Mouse (Mus musculus): ENCODE results near the gene Psmb1. TPM values are rescaled to one million over a fixed set of nuclear protein-coding genes. Genes with fewer than 3 reads are reported as not detected.

The Psmb1 gene
- total and polyA plus RNA-seq, 3 experiments: 200 to 445 (median 222) TPM

GRCm38 (mm10) chr17:15445421-15445820 is 54.1 kb downstream of the Psmb1 start:
- H3K9me3 ChIP-seq (replicated peaks; ENCODE audit: insufficient read depth, low read length): no peaks in the 10 kb centered on the region
- H3K4me1 ChIP-seq (ENCODE audit: control insufficient read depth in 1 of 2, insufficient read depth in 2 of 2, low read length in 2 of 2): no peaks in the 10 kb centered on the region
- no peaks in the 10 kb centered on the region for H3K36me3 ChIP-seq (ENCODE audit: control insufficient read depth in 1 of 2, insufficient read depth in 2 of 2, low read length in 2 of 2)
- no peak for DNase-seq (ENCODE audit: low read depth, low spot score)
- H3K9ac ChIP-seq (ENCODE audit: control insufficient read depth, low read depth, low read length, poor library complexity, severe bottlenecking): no peak overlapping the region
- TF ChIP-seq SIN3A (IDR thresholded peaks at IDR 0.05; ENCODE audit: low read length) (no peak), CHD1 (IDR thresholded peaks at IDR 0.05; ENCODE audit: low read depth, low read length) (no peak), CHD2 (IDR thresholded peaks at IDR 0.05; ENCODE audit: low read length) (no peak), USF2 (IDR thresholded peaks at IDR 0.05; ENCODE audit: borderline replicate concordance in 1 of 2, insufficient read depth in 1 of 2, low read depth in 1 of 2, low read length in 2 of 2) (no peak), ELF1 (IDR thresholded peaks at IDR 0.05; ENCODE audit: low read depth, low read length) (no peak), JUND (IDR thresholded peaks at IDR 0.05; ENCODE audit: low read depth, low read length) (no peak), ZMIZ1 (IDR thresholded peaks at IDR 0.05; ENCODE audit: low read depth, low read length) (no peak), HCFC1 (IDR thresholded peaks at IDR 0.05; ENCODE audit: low read depth, low read length) (no peak), MYB (IDR thresholded peaks at IDR 0.05; ENCODE audit: low read depth, low read length) (no peak), RCOR1 (IDR thresholded peaks at IDR 0.05; ENCODE audit: low read depth, low read length) (no peak), MAZ (IDR thresholded peaks at IDR 0.05; ENCODE audit: low read depth, low read length) (no peak), MYC (IDR thresholded peaks at IDR 0.05; ENCODE audit: low read depth, low read length) (no peak), NELFE (IDR thresholded peaks at IDR 0.05; ENCODE audit: low read depth, low read length) (no peak), KAT2A (conservative IDR thresholded peaks at IDR 0.05; ENCODE audit: low read depth, low read length) (no peak), ETS1 (IDR thresholded peaks at IDR 0.05; ENCODE audit: low read depth, low read length) (no peak), NRF1 (IDR thresholded peaks at IDR 0.05; ENCODE audit: insufficient read depth, low read depth, low read length, poor library complexity, severe bottlenecking) (no peak), ZNF384 (IDR thresholded peaks at IDR 0.05; ENCODE audit: low read depth, low read length) (no peak)
- no peak overlapping the region for H3K27ac ChIP-seq (ENCODE audit: control insufficient read depth, low read depth, low read length)
- H3K79me2 ChIP-seq (ENCODE audit: control insufficient read depth, insufficient read depth, low read length, poor library complexity): no peaks in the 10 kb centered on the region
- no peak overlapping the region for H3K4me3 ChIP-seq (ENCODE audit: control insufficient read depth in 1 of 2, insufficient read depth in 1 of 2, low read depth in 2 of 2, low read length in 2 of 2)
- no peaks in the 10 kb centered on the region; a peak in 1 of 4 replicates for H3K27me3 ChIP-seq (ENCODE audit: control insufficient read depth in 1 of 2, insufficient read depth in 2 of 2, low read length in 2 of 2)

GRCm38 (mm10) chr17:15440463-15441121 is 59.0 kb downstream of the Psmb1 start:
- Histone ChIP-seq H3K36me3 (ENCODE audit: control insufficient read depth in 1 of 2, insufficient read depth in 2 of 2, low read length in 2 of 2) (no peaks in the 10 kb centered on the region), H3K27me3 (ENCODE audit: control insufficient read depth in 1 of 2, insufficient read depth in 2 of 2, low read length in 2 of 2) (no peaks in the 10 kb centered on the region; a peak in 1 of 4 replicates), H3K79me2 (ENCODE audit: control insufficient read depth, insufficient read depth, low read length, poor library complexity) (no peaks in the 10 kb centered on the region), H3K27ac (ENCODE audit: control insufficient read depth, low read depth, low read length) (no peak overlapping the region), H3K4me3 (ENCODE audit: control insufficient read depth in 1 of 2, insufficient read depth in 1 of 2, low read depth in 2 of 2, low read length in 2 of 2) (no peak overlapping the region), H3K9ac (ENCODE audit: control insufficient read depth, low read depth, low read length, poor library complexity, severe bottlenecking) (no peak overlapping the region), H3K9me3 (replicated peaks; ENCODE audit: insufficient read depth, low read length) (no peaks in the 10 kb centered on the region), H3K4me1 (ENCODE audit: control insufficient read depth in 1 of 2, insufficient read depth in 2 of 2, low read length in 2 of 2) (no peaks in the 10 kb centered on the region)
- TF ChIP-seq MYC (IDR thresholded peaks at IDR 0.05; ENCODE audit: low read depth, low read length) (no peak), USF2 (IDR thresholded peaks at IDR 0.05; ENCODE audit: borderline replicate concordance in 1 of 2, insufficient read depth in 1 of 2, low read depth in 1 of 2, low read length in 2 of 2) (no peak), EP300 (IDR thresholded peaks at IDR 0.05; ENCODE audit: low read depth in 1 of 2, low read length in 2 of 2) (no peak), USF1 (IDR thresholded peaks at IDR 0.05; ENCODE audit: low read depth, low read length) (no peak), TAL1 (IDR thresholded peaks at IDR 0.05; ENCODE audit: low read length) (no peak), POLR2AphosphoS5 (IDR thresholded peaks at IDR 0.05; ENCODE audit: borderline replicate concordance, low read depth, low read length) (no peak), GATA1 (IDR thresholded peaks at IDR 0.05; ENCODE audit: low read depth, low read length) (no peak), SMC3 (IDR thresholded peaks at IDR 0.05; ENCODE audit: low read depth, low read length) (no peak), BHLHE40 (IDR thresholded peaks at IDR 0.05; ENCODE audit: borderline replicate concordance, low read depth, low read length) (no peak), RAD21 (IDR thresholded peaks at IDR 0.05; ENCODE audit: low read depth, low read length) (no peak), UBTF (IDR thresholded peaks at IDR 0.05; ENCODE audit: borderline replicate concordance, insufficient read depth, low read depth, low read length) (no peak), TBP (IDR thresholded peaks at IDR 0.05; ENCODE audit: low read depth, low read length) (no peak), E2F4 (IDR thresholded peaks at IDR 0.05; ENCODE audit: borderline replicate concordance, low read depth, low read length) (no peak), POLR2A (IDR thresholded peaks at IDR 0.05; ENCODE audit: control insufficient read depth in 1 of 2, insufficient read depth in 1 of 2, low read depth in 1 of 2, low read length in 2 of 2, poor library complexity in 1 of 2) (no peak)
- DNase-seq (ENCODE audit: low read depth, low spot score): no peak

Data from MEL (cell line).